Mouse (Mus musculus): ENCODE data around the gene Tsacc. TPM values are rescaled to one million over a fixed set of nuclear protein-coding genes. Genes with fewer than 3 reads are reported as not detected.
A peak's percentile ranks its signal among the peaks of the same experiment; 100 is the strongest.

The Tsacc gene
- total and polyA plus RNA-seq, 3 experiments = 4.8 to 8.6 (median 5.1) TPM

DNA sequence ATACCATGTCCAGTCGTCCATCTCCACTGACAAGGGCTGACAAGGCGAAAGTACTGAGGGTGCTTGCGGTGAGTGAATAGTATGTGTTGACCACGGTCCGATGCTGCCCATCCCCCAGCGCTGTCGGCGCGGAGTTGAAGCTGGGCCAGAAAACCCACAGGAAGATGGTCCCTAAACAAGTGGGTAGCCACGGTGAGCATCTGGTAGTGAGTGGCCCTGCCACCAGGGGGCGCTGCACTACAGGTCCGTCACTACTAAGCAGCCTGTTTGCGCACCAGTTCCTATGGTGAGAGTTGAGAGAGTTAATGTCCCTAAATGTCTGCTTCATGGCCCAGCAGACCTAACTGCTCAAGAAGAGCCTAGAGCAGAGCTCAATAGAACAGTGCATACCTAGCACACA, 51.0 kb downstream of the Tsacc start:
- H3K4me1 ChIP-seq (ENCODE audit: control insufficient read depth, insufficient read depth, low read length) = no peaks in the 10 kb centered on the region
- no peaks in the 10 kb centered on the region for H3K79me2 ChIP-seq (replicated peaks; ENCODE audit: control insufficient read depth, insufficient read depth, low read length)
- TF ChIP-seq POLR2A (IDR thresholded peaks at IDR 0.05; ENCODE audit: insufficient read depth, low read depth, low read length) (no peak), CTCF (IDR thresholded peaks at IDR 0.05) (peak; percentile 96)
- no peak overlapping the region for H3K4me3 ChIP-seq
- intact Hi-C loops (cut with DNase I) = no loop called here
- DNase-seq = peak; percentile 55 to 74
- H3K27ac ChIP-seq = no peak overlapping the region
- WGBS = 19% methylated on average over 13 of the region's 13 CpGs
- peaks cover 11% of the 10 kb centered on the region for H3K27me3 ChIP-seq (ENCODE audit: control insufficient read depth, insufficient read depth, low read length)
- H3K36me3 ChIP-seq (ENCODE audit: control insufficient read depth, insufficient read depth, low read length) = no peaks in the 10 kb centered on the region
- no peak overlapping the region for H3K9ac ChIP-seq (ENCODE audit: low read depth, low read length)

DNA sequence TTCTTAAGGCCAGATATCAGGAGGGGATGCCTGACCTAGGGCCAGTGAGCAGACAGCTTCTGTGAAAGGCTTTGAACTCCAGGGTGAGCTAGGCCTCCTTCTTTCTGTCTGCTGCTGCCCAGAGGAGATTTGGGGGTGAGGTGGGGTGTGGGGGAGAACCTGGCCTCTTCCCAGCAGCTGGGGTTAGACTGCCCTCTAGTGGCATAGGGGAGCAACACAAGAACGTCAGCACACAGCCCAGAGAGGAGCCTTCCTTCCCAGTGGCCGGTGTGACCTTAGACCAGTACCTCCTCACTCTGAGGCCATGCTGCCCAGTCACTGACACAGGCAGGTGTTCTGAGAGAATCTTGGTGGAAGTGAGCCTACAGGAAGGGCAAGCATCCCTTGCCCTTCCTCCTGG, 52.7 kb downstream of the Tsacc start:
- peaks cover 14% of the 10 kb centered on the region for H3K27me3 ChIP-seq (ENCODE audit: control insufficient read depth, insufficient read depth, low read length)
- peak in 1 of 2 experiments; percentile 55 for DNase-seq
- H3K36me3 ChIP-seq (ENCODE audit: control insufficient read depth, insufficient read depth, low read length) = no peaks in the 10 kb centered on the region
- no peak overlapping the region for H3K4me3 ChIP-seq
- no peak overlapping the region for H3K9ac ChIP-seq (ENCODE audit: low read depth, low read length)
- H3K27ac ChIP-seq = no peak overlapping the region
- intact Hi-C loops (cut with DNase I) = loop anchor here (1.0 to 5.0 kb wide), 2 partner anchors 156 to 232 kb away; no protein-coding TSS in a partner anchor
- no peaks in the 10 kb centered on the region for H3K79me2 ChIP-seq (replicated peaks; ENCODE audit: control insufficient read depth, insufficient read depth, low read length)
- WGBS = 15% methylated on average over 2 of the region's 2 CpGs
- TF ChIP-seq CTCF (IDR thresholded peaks at IDR 0.05) (peak; percentile 79), EP300 (IDR thresholded peaks at IDR 0.05; ENCODE audit: insufficient read depth, low read depth, low read length) (no peak), POLR2A (IDR thresholded peaks at IDR 0.05; ENCODE audit: insufficient read depth, low read depth, low read length) (no peak)
- no peaks in the 10 kb centered on the region for H3K4me1 ChIP-seq (ENCODE audit: control insufficient read depth, insufficient read depth, low read length)

DNA sequence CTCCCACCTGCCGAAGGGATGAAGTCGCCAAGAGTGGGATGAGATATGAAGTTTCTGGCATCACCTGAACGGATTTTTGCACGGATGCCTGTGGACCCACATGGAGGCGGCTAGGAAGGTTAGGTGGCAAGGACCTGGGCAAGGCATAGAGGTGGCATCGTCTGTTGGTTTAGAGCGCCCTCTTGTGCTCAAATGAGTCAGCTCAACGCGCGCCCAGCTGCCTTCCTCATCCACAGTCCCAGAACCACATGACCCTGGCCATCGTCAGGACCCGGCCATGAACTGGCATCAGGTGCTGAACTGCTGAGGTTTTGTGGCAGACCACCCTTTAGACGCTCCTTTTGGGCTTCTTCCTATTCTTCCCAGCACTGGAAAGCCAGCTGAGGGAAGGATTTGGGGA, 54.3 kb downstream of the Tsacc start:
- no peaks in the 10 kb centered on the region for H3K36me3 ChIP-seq (ENCODE audit: control insufficient read depth, insufficient read depth, low read length)
- intact Hi-C loops (cut with DNase I) = loop anchor here (1.0 to 5.0 kb wide), 2 partner anchors 50 to 230 kb away; no protein-coding TSS in a partner anchor
- DNase-seq = peak; percentile 59 to 73
- H3K9ac ChIP-seq (ENCODE audit: low read depth, low read length) = no peak overlapping the region
- no peak for TF ChIP-seq POLR2A (IDR thresholded peaks at IDR 0.05; ENCODE audit: insufficient read depth, low read depth, low read length)
- peak; percentile 83 for TF ChIP-seq CTCF (IDR thresholded peaks at IDR 0.05)
- peak; percentile 72; the same call in 1 of the 2 replicates for TF ChIP-seq EP300 (IDR thresholded peaks at IDR 0.05; ENCODE audit: insufficient read depth, low read depth, low read length)
- 6% methylated on average over 13 of the region's 13 CpGs for WGBS
- peaks cover 20% of the 10 kb centered on the region for H3K27me3 ChIP-seq (ENCODE audit: control insufficient read depth, insufficient read depth, low read length)
- no peaks in the 10 kb centered on the region for H3K4me1 ChIP-seq (ENCODE audit: control insufficient read depth, insufficient read depth, low read length)
- no peaks in the 10 kb centered on the region for H3K79me2 ChIP-seq (replicated peaks; ENCODE audit: control insufficient read depth, insufficient read depth, low read length)
- H3K4me3 ChIP-seq = no peak overlapping the region
- H3K27ac ChIP-seq = no peak overlapping the region

DNA sequence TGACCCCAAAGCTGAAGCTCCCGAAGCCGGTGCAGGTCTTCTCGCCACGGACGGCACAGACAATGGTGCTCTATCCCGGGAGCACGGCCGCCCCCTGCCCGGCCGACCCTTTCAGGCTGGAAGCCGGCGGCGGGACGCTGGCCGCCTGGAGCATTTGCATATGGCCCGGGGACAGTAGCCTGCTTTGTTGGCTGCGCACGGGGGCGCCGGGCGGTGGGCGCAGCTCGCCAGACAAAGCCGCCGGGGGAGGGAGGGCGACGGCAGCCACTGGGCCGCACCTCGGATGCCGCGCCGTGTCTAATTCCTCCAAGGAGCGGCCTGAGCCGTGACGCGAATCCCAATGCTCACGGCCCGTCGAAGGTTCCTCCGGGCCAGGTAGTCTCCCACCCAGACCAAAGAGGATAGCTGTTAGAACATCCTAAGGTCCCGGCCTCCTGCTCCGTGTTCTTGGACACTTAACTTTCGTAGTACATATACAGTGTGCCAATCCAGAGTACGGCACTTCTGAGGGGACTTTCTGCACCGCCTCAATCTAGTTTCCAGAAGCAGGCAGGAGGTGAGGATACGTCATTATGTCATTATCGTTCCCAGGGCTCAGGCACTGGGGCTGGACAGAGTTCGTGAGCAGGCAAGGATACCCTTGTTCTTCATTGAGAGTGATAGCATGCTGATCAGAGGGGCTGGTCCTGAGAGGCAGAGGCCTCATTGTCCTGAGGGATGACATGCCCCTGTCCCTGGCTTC, 55.6 kb downstream of the Tsacc start:
- intact Hi-C loops (cut with DNase I) = loop anchor here (5.0 kb wide), 1 partner anchor 229 kb away; no protein-coding TSS in a partner anchor
- Histone ChIP-seq H3K27me3 (ENCODE audit: control insufficient read depth, insufficient read depth, low read length) (peaks cover 20% of the 10 kb centered on the region), H3K4me3 (no peak overlapping the region), H3K9ac (ENCODE audit: low read depth, low read length) (no peak overlapping the region), H3K36me3 (ENCODE audit: control insufficient read depth, insufficient read depth, low read length) (no peaks in the 10 kb centered on the region), H3K27ac (no peak overlapping the region), H3K4me1 (ENCODE audit: control insufficient read depth, insufficient read depth, low read length) (no peaks in the 10 kb centered on the region), H3K79me2 (replicated peaks; ENCODE audit: control insufficient read depth, insufficient read depth, low read length) (no peaks in the 10 kb centered on the region)
- TF ChIP-seq POLR2A (IDR thresholded peaks at IDR 0.05; ENCODE audit: insufficient read depth, low read depth, low read length) (no peak), EP300 (IDR thresholded peaks at IDR 0.05; ENCODE audit: insufficient read depth, low read depth, low read length) (no peak)
- WGBS = 6% methylated on average over 47 of the region's 48 CpGs
- DNase-seq = no peak

DNA sequence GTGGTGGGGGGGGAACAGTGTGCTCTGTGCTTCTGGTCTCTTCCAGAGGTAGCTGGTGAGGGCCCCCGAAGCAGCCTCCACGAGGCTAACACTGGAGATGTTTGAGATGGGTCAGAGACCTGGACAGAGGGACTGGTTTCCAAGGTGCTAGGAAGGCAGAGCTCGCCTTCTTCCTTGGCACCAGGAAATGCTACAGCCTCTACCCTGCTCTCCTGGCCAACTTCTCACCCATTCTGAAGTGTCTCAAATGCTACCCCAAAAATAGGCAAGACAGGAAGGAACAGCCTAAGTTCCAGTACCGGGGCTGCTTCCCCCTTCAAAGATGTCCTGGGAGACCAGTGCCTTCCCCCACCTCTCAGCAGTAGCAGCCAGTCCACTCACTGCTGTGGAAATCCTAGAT, 57.4 kb downstream of the Tsacc start:
- intact Hi-C loops (cut with DNase I) = no loop called here
- 45% methylated on average over 4 of the region's 4 CpGs for WGBS

DNA sequence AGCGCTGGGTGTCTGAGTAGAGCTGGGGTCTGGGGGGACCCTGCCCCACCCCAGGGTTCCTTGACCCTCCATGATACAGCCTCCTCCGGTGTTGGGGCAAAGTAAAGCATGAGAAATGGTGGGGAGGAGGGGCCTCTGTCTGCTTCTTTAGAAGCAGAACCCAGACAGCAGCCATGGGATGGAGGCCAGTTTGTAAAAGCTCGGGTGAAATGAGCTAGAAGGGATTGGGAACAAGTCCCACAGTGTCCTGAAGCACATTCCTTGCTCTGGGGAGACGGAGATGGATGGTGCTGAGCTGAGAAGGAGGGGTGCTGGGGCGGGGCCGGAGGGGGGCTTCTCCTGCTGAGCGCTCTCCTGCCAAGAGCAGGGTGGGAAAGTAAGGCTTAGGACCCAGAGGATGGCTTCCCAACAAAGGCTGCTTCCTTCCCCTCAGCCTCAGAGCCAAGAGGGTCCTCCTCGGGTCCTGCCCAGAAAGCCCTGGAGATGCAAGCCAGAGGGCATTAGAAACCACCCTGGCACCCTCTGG, 57.9 kb downstream of the Tsacc start:
- H3K4me1 ChIP-seq (ENCODE audit: control insufficient read depth, insufficient read depth, low read length) = no peaks in the 10 kb centered on the region
- no peak overlapping the region for H3K27ac ChIP-seq
- H3K79me2 ChIP-seq (replicated peaks; ENCODE audit: control insufficient read depth, insufficient read depth, low read length) = no peaks in the 10 kb centered on the region
- peaks cover 20% of the 10 kb centered on the region for H3K27me3 ChIP-seq (ENCODE audit: control insufficient read depth, insufficient read depth, low read length)
- no peak overlapping the region for H3K9ac ChIP-seq (ENCODE audit: low read depth, low read length)
- no peaks in the 10 kb centered on the region for H3K36me3 ChIP-seq (ENCODE audit: control insufficient read depth, insufficient read depth, low read length)
- DNase-seq = no peak
- intact Hi-C loops (cut with DNase I) = no loop called here
- TF ChIP-seq EP300 (IDR thresholded peaks at IDR 0.05; ENCODE audit: insufficient read depth, low read depth, low read length) = no peak
- no peak for TF ChIP-seq POLR2A (IDR thresholded peaks at IDR 0.05; ENCODE audit: insufficient read depth, low read depth, low read length)
- no peak for TF ChIP-seq CTCF (IDR thresholded peaks at IDR 0.05)
- H3K4me3 ChIP-seq = no peak overlapping the region
- WGBS = 43% methylated on average over 8 of the region's 8 CpGs

More for the DNA sequence above, 57.4 kb downstream of the Tsacc start:
- no peaks in the 10 kb centered on the region for H3K79me2 ChIP-seq (replicated peaks; ENCODE audit: control insufficient read depth, insufficient read depth, low read length)
- H3K27me3 ChIP-seq (ENCODE audit: control insufficient read depth, insufficient read depth, low read length) = peaks cover 20% of the 10 kb centered on the region
- H3K4me3 ChIP-seq = no peak overlapping the region
- no peak overlapping the region for H3K9ac ChIP-seq (ENCODE audit: low read depth, low read length)
- DNase-seq = no peak
- no peak overlapping the region for H3K27ac ChIP-seq
- no peaks in the 10 kb centered on the region for H3K4me1 ChIP-seq (ENCODE audit: control insufficient read depth, insufficient read depth, low read length)
- TF ChIP-seq POLR2A (IDR thresholded peaks at IDR 0.05; ENCODE audit: insufficient read depth, low read depth, low read length) (no peak), CTCF (IDR thresholded peaks at IDR 0.05) (no peak), EP300 (IDR thresholded peaks at IDR 0.05; ENCODE audit: insufficient read depth, low read depth, low read length) (no peak)
- H3K36me3 ChIP-seq (ENCODE audit: control insufficient read depth, insufficient read depth, low read length) = no peaks in the 10 kb centered on the region
